Mouse (Mus musculus) cortical plate, adult 2 months (tissue): ENCODE results near the gene Mrps17.

Experiments
- CTCF ChIP-seq: fragments of 200-500 bp; IDR thresholded peaks from 2 replicates; pipeline ENCODE4 v1.5.1; 2011; ENCODE audit warnings: mild to moderate bottlenecking, control low read depth, low read length; ENCODE audit not compliant: insufficient read depth; ENCODE audit errors: extremely low read depth
- POLR2A ChIP-seq: fragments of 200-500 bp; IDR thresholded peaks from 2 replicates; pipeline ENCODE4 v1.6.1; 2011; ENCODE audit warnings: mild to moderate bottlenecking, low read length, control low read depth; ENCODE audit not compliant: insufficient read depth; ENCODE audit errors: extremely low read depth

GRCm38 (mm10) chr5:129667851-129668250 lies 47.4 kb upstream of the Mrps17 start:
- TF ChIP-seq CTCF (no peak), POLR2A (no peak)
